Mouse (Mus musculus): ENCODE data around the gene Nop9. TPM values are rescaled to one million over a fixed set of nuclear protein-coding genes. Genes with fewer than 3 reads are reported as not detected.

Gene Nop9
- total RNA-seq, 2 experiments from 2014 or later, result 7.7 to 11.9 TPM

Other genes with a start within 250 kb of the Nop9 start
- gene Cpne6, start 235.2 kb upstream of the Nop9 start, total RNA-seq (2021), result not detected
- gene Nrl, start 220.7 kb upstream of the Nop9 start, total RNA-seq (2021), result not detected
- 1 to 10 TPM; 8.3 to 9.4 TPM for gene Pck2, start 205.4 kb upstream of the Nop9 start, total RNA-seq (2021)
- 100 to 1,000 TPM; 147 to 152 TPM for gene Dcaf11, start 185.7 kb upstream of the Nop9 start, total RNA-seq (2021)
- gene A730061H03Rik, start 185.3 kb upstream of the Nop9 start, total RNA-seq (2021), result not detected
- gene Fitm1, start 170.1 kb upstream of the Nop9 start, total RNA-seq (2021), result 100 to 1,000 TPM; 172 to 176 TPM
- 100 to 1,000 TPM; 276 to 319 TPM for gene Psme1, start 167.6 kb upstream of the Nop9 start, total RNA-seq (2021)
- 10 to 100 TPM; 66.8 to 70.0 TPM for gene Emc9, start 160.4 kb upstream of the Nop9 start, total RNA-seq (2021)
- 100 to 1,000 TPM; 142 to 145 TPM for gene Psme2, start 154.6 kb upstream of the Nop9 start, total RNA-seq (2021)
- gene Rnf31, start 154.0 kb upstream of the Nop9 start, total RNA-seq (2021), result 10 to 100 TPM; 25.4 to 29.9 TPM
- gene Irf9, start 142.1 kb upstream of the Nop9 start, total RNA-seq (2021), result 10 to 100 TPM in 1 of 2 experiments, 1 to 10 TPM in 1; 8.9 to 11.0 TPM
- under 1 TPM; 0.22 to 0.62 TPM for gene Rec8, start 127.7 kb upstream of the Nop9 start, total RNA-seq (2021)
- 10 to 100 TPM; 51.3 to 64.8 TPM for gene Ipo4, start 109.7 kb upstream of the Nop9 start, total RNA-seq (2021)
- gene Gm49378, start 107.8 kb upstream of the Nop9 start, total RNA-seq (2021), result 1 to 10 TPM; 1.4 to 2.3 TPM
- gene Tm9sf1, start 101.9 kb upstream of the Nop9 start, total RNA-seq (2021), result 10 to 100 TPM; 39.7 to 42.3 TPM
- gene Tssk4, start 95.5 kb upstream of the Nop9 start, total RNA-seq (2021), result under 1 TPM; 0.42 to 0.54 TPM
- gene Mdp1, start 85.2 kb upstream of the Nop9 start, total RNA-seq (2021), result 10 to 100 TPM; 47.1 to 58.8 TPM
- gene Gmpr2, start 73.8 kb upstream of the Nop9 start, total RNA-seq (2021), result 10 to 100 TPM in 1 of 2 experiments, 1 to 10 TPM in 1; 8.7 to 10.8 TPM
- gene Nedd8, start 73.6 kb upstream of the Nop9 start, total RNA-seq (2021), result 100 to 1,000 TPM; 250 to 257 TPM
- gene Tinf2, start 63.9 kb upstream of the Nop9 start, total RNA-seq (2021), result 10 to 100 TPM; 10.1 to 12.1 TPM
- under 1 TPM; 0.25 to 0.44 TPM for gene Tgm1, start 31.8 kb upstream of the Nop9 start, total RNA-seq (2021)
- 10 to 100 TPM; 14.8 to 15.8 TPM for gene Rabggta, start 23.4 kb upstream of the Nop9 start, total RNA-seq (2021)
- 10 to 100 TPM; 39.8 to 42.6 TPM for gene Dhrs1, start within 50 bp of the Nop9 start, total RNA-seq (2021)
- 1 to 10 TPM; 2.0 TPM for gene Cideb, start 12.8 kb downstream of the Nop9 start, total RNA-seq (2021)
- under 1 TPM; 0.21 to 0.25 TPM for gene Ltb4r2, start 15.7 kb downstream of the Nop9 start, total RNA-seq (2021)
- under 1 TPM; 0.25 to 0.41 TPM for gene Ltb4r1, start 20.3 kb downstream of the Nop9 start, total RNA-seq (2021)
- gene Adcy4, start 38.4 kb downstream of the Nop9 start, total RNA-seq (2021), result 10 to 100 TPM; 15.7 to 17.3 TPM
- gene Ripk3, start 43.2 kb downstream of the Nop9 start, total RNA-seq (2021), result 1 to 10 TPM; 1.6 to 2.9 TPM
- 1 to 10 TPM; 2.5 to 4.0 TPM for gene Nfatc4, start 77.5 kb downstream of the Nop9 start, total RNA-seq (2021)
- 1 to 10 TPM; 7.2 to 7.4 TPM for gene Nynrin, start 108.3 kb downstream of the Nop9 start, total RNA-seq (2021)
- gene Cbln3, start 138.7 kb downstream of the Nop9 start, total RNA-seq (2021), result not detected
- gene Khnyn, start 139.3 kb downstream of the Nop9 start, total RNA-seq (2021), result 10 to 100 TPM in 1 of 2 experiments, 1 to 10 TPM in 1; 8.6 to 10.0 TPM
- gene Sdr39u1, start 154.6 kb downstream of the Nop9 start, total RNA-seq (2021), result 100 to 1,000 TPM; 119 to 138 TPM
- 1 to 10 TPM; 1.6 to 2.5 TPM for gene Cma1, start 199.0 kb downstream of the Nop9 start, total RNA-seq (2021)
- not detected for gene Cma2, start 205.3 kb downstream of the Nop9 start, total RNA-seq (2021)